Mouse (Mus musculus) heart, embryonic 13.5 days (tissue): ENCODE data around the gene Calcoco1. TPM values are rescaled to one million over a fixed set of nuclear protein-coding genes. Genes with fewer than 3 reads are reported as not detected.
A peak's percentile ranks its signal among the peaks of the same experiment; 100 is the strongest.
"Not testable (repeated sequence)": the region's sequence is repeated elsewhere in the genome, so short reads cannot be mapped to it uniquely, and the experiment has no call there.

Experiments
- ATAC-seq: fragments of 200-750 bp; cut with Nextera tagmentation; 2 replicates; pipeline ENCODE4 v1.8.0; 2017; ENCODE audit warnings: moderate TSS enrichment; ENCODE audit not compliant: insufficient number of reproducible peaks, low FRiP score, low TSS enrichment; ENCODE audit errors: extremely low read depth
- H3K27ac ChIP-seq: fragments of 300-500 bp; sonication (generic); replicated peaks from 2 replicates; pipeline ENCODE4 v1.5.1; 2015; ENCODE audit warnings: moderate library complexity, mild to moderate bottlenecking, inconsistent platforms
- H3K27me3 ChIP-seq: fragments of 300-500 bp; sonication (generic); replicated peaks from 2 replicates; pipeline ENCODE4 v1.6.1; 2015; ENCODE audit warnings: mild to moderate bottlenecking, inconsistent platforms
- H3K36me3 ChIP-seq: fragments of 300-500 bp; sonication (generic); 2 replicates; pipeline ENCODE4 v1.6.1; 2015; ENCODE audit warnings: mild to moderate bottlenecking, inconsistent platforms
- H3K4me1 ChIP-seq: fragments of 300-500 bp; sonication (generic); 2 replicates; pipeline ENCODE4 v1.6.1; 2015; ENCODE audit warnings: inconsistent platforms
- H3K4me2 ChIP-seq: fragments of 300-500 bp; sonication (generic); 2 replicates; pipeline ENCODE4 v1.6.1; 2015; ENCODE audit warnings: inconsistent platforms, mild to moderate bottlenecking, moderate library complexity
- H3K4me3 ChIP-seq: fragments of 300-500 bp; sonication (generic); 2 replicates; pipeline ENCODE4 v1.5.1; 2015; ENCODE audit warnings: moderate library complexity, mild to moderate bottlenecking, inconsistent platforms
- H3K9ac ChIP-seq: fragments of 300-500 bp; sonication (generic); 2 replicates; pipeline ENCODE4 v1.6.1; 2015; ENCODE audit warnings: inconsistent platforms, mild to moderate bottlenecking, moderate library complexity
- H3K9me3 ChIP-seq: fragments of 300-500 bp; sonication (generic); 2 replicates; pipeline ENCODE4 v1.6.1; 2016; ENCODE audit warnings: inconsistent platforms
- WGBS: fragments of 180-500 bp; shearing (Covaris S2); methylation state at CpG from one replicate; pipeline ENCODE4 v1.1.7; 2015; ENCODE audit warnings: mixed read lengths; 5-methylcytosine and 5-hydroxymethylcytosine counted together
- microRNA counts: library from miRNA; unstranded; fragments of <30 nt; microRNA quantifications from one replicate; lab custom pipeline; 2016
- microRNA-seq: library from miRNA; unstranded; fragments of <30 nt; microRNA quantifications from one replicate; pipeline ENCODE4, GENCODE M21; 2016
- polyA plus RNA-seq: library from polyadenylated mRNA; unstranded; fragments of >200 nt; fragmentation: Nextera tagmentation; extraction: Ambion mirVana; gene quantifications from 2 replicates; pipeline ENCODE4 v1.2.1, GENCODE M21; 2015

Gene Calcoco1
- polyA plus RNA-seq, 1 experiment from 2014 or later = 50.8 TPM

- not testable (repeated sequence) for ATAC-seq, H3K4me2 ChIP-seq, H3K9ac ChIP-seq, H3K4me3 ChIP-seq, H3K27me3 ChIP-seq, H3K27ac ChIP-seq, H3K9me3 ChIP-seq
- WGBS = 83% methylated on average over 1 of the region's 2 CpGs
- Histone ChIP-seq H3K4me1 (peaks cover 24% of the 10 kb centered on the region), H3K36me3 (peaks cover 81% of the 10 kb centered on the region)
These were observed 59.4 kb downstream of the Calcoco1 start for GRCm38 (mm10) chr15:102662601-102663000.

- Histone ChIP-seq H3K27ac (peak overlapping the region; percentile 95), H3K36me3 (peaks cover 35% of the 10 kb centered on the region), H3K9ac (peak overlapping the region; percentile 58), H3K4me2 (peak overlapping the region; percentile 25), H3K27me3 (no peaks in the 10 kb centered on the region), H3K9me3 (no peaks in the 10 kb centered on the region), H3K4me1 (peaks cover 43% of the 10 kb centered on the region), H3K4me3 (no peak overlapping the region)
- 47% methylated on average over 3 of the region's 3 CpGs for WGBS
- no peak for ATAC-seq
These were observed 64.0 kb downstream of the Calcoco1 start for GRCm38 (mm10) chr15:102657926-102658381.

MicroRNAs within 50 kb of the gene (microRNA counts, 519-probe panel; counts per million panel counts)
- 209 counts per million, percentile 61 among the panel's probes with 10 or more counts for microRNA mmu-miR-688 (lab: Ali Mortazavi, UCI)

Small RNAs within 50 kb of the gene (microRNA-seq; reads per million reads assigned to microRNA genes)
- gene Mir688 = 1.4 reads per million

Other genes starting within 250 kb of the Calcoco1 start
- gene Gm10337, start 218.5 kb downstream of the Calcoco1 start, polyA plus RNA-seq = 4.2 TPM in 1 of 2 replicates, not detected in the other
- 10.8 and 11.6 TPM in 2 replicates for gene Map3k12, start 205.1 kb downstream of the Calcoco1 start, polyA plus RNA-seq
- 94.6 and 103 TPM in 2 replicates for gene Tarbp2, start 204.0 kb downstream of the Calcoco1 start, polyA plus RNA-seq
- 1.0 and 2.3 TPM in 2 replicates for gene Npff, start 197.2 kb downstream of the Calcoco1 start, polyA plus RNA-seq
- 0.41 TPM in 1 of 2 replicates, not detected in the other for gene Gm28047, start 97.1 kb downstream of the Calcoco1 start, polyA plus RNA-seq
- gene Atf7, start 96.7 kb downstream of the Calcoco1 start, polyA plus RNA-seq = 25.1 and 30.0 TPM in 2 replicates
- 72.3 and 73.9 TPM in 2 replicates for gene Atp5g2, start 49.8 kb downstream of the Calcoco1 start, polyA plus RNA-seq
- 0.13 TPM in 1 of 2 replicates, not detected in the other for gene Hoxc13, start 198.9 kb upstream of the Calcoco1 start, polyA plus RNA-seq
- gene Hoxc12, start 214.6 kb upstream of the Calcoco1 start, polyA plus RNA-seq = not detected in 2 replicates
- not detected in 2 replicates for gene Hoxc11, start 232.2 kb upstream of the Calcoco1 start, polyA plus RNA-seq
- not detected in 2 replicates for gene Hoxc10, start 244.6 kb upstream of the Calcoco1 start, polyA plus RNA-seq
- gene Hoxc5, start 245.3 kb upstream of the Calcoco1 start, polyA plus RNA-seq = 0.57 and 1.6 TPM in 2 replicates